Mouse (Mus musculus) layer of hippocampus, postnatal 14 days (tissue): Measurements from ENCODE around the gene Cadps2. TPM values are rescaled to one million over a fixed set of nuclear protein-coding genes. Genes with fewer than 3 reads are reported as not detected.

Source experiments
- DNase-seq, 2 experiments: peaks; one replicate each; pipeline ENCODE4 v3.0.0; 2021 to 2022; ENCODE audit warnings: low spot score in 2 of 2, mixed read lengths in 1 of 2
- long read RNA-seq, 2 experiments: library from polyadenylated mRNA; stranded (forward); transcript quantifications; one replicate each; pipeline ENCODE4 v2.0.0; 2021
- total RNA-seq, 2 experiments: library from RNA; stranded (reverse); gene quantifications; 2 replicates each; pipeline ENCODE4 v1.2.3; 2021

Cadps2 gene
- 10 to 100 TPM; 74.0 to 74.6 TPM for total RNA-seq
- long read RNA-seq, experiment 1, partial matches to known transcripts: 4 of 17 reads
- long read RNA-seq, experiment 1, other reads (novel, unspliced or antisense): 13 of 17 reads
- long read RNA-seq, experiment 2, partial matches to known transcripts: 8 of 25 reads
- long read RNA-seq, experiment 2, other reads (novel, unspliced or antisense): 17 of 25 reads

GRCm38 (mm10) chr6:23839009-23839811 is at the start of gene Cadps2:
Cadps2 (minus strand) TSS chr6:23839421.
- peak in 1 of 2 experiments; percentile 36 for DNase-seq

GRCm38 (mm10) chr6:23886418-23886817 is 47.2 kb upstream of the Cadps2 start:
- DNase-seq: no peak

GRCm38 (mm10) chr6:23876765-23877408 is 37.7 kb upstream of the Cadps2 start:
- DNase-seq: no peak

- DNase-seq: no peak
Measured at GRCm38 (mm10) chr6:23876363-23876762, 37.1 kb upstream of the Cadps2 start.

- no peak for DNase-seq
Measured at GRCm38 (mm10) chr6:23873812-23874211, 34.6 kb upstream of the Cadps2 start.

- DNase-seq: no peak
Measured at GRCm38 (mm10) chr6:23873231-23873630, 34.0 kb upstream of the Cadps2 start.

GRCm38 (mm10) chr6:23869971-23870370 is 30.8 kb upstream of the Cadps2 start:
- DNase-seq: no peak

- no peak for DNase-seq
Measured at GRCm38 (mm10) chr6:23866298-23866697, 27.1 kb upstream of the Cadps2 start.

- DNase-seq: peak in 1 of 2 experiments; percentile 62
Measured at GRCm38 (mm10) chr6:23853464-23853863, 14.2 kb upstream of the Cadps2 start.

GRCm38 (mm10) chr6:23840001-23840400 is 780 bp upstream of the Cadps2 start:
- DNase-seq: no peak

- DNase-seq: no peak
Measured at GRCm38 (mm10) chr6:23838401-23839008, 716 bp downstream of the Cadps2 start.

GRCm38 (mm10) chr6:23837631-23838030 is 1.6 kb downstream of the Cadps2 start:
- no peak for DNase-seq

GRCm38 (mm10) chr6:23837127-23837526 is 2.1 kb downstream of the Cadps2 start:
- DNase-seq: no peak

- DNase-seq: no peak
Measured at GRCm38 (mm10) chr6:23836694-23837093, 2.5 kb downstream of the Cadps2 start.

- DNase-seq: no peak
Measured at GRCm38 (mm10) chr6:23835552-23835951, 3.7 kb downstream of the Cadps2 start.

GRCm38 (mm10) chr6:23830741-23831140 is 8.5 kb downstream of the Cadps2 start:
- DNase-seq: no peak

GRCm38 (mm10) chr6:23829338-23829737 is 9.9 kb downstream of the Cadps2 start:
- no peak for DNase-seq

- no peak for DNase-seq
Measured at GRCm38 (mm10) chr6:23821819-23822218, 17.4 kb downstream of the Cadps2 start.

- no peak for DNase-seq
Measured at GRCm38 (mm10) chr6:23810087-23810486, 29.1 kb downstream of the Cadps2 start.

- no peak for DNase-seq
Measured at GRCm38 (mm10) chr6:23809344-23809743, 29.9 kb downstream of the Cadps2 start.

- DNase-seq: no peak
Measured at GRCm38 (mm10) chr6:23805333-23805732, 33.9 kb downstream of the Cadps2 start.

- DNase-seq: no peak
Measured at GRCm38 (mm10) chr6:23791822-23792221, 47.4 kb downstream of the Cadps2 start.
